In the genomic region with DNA sequence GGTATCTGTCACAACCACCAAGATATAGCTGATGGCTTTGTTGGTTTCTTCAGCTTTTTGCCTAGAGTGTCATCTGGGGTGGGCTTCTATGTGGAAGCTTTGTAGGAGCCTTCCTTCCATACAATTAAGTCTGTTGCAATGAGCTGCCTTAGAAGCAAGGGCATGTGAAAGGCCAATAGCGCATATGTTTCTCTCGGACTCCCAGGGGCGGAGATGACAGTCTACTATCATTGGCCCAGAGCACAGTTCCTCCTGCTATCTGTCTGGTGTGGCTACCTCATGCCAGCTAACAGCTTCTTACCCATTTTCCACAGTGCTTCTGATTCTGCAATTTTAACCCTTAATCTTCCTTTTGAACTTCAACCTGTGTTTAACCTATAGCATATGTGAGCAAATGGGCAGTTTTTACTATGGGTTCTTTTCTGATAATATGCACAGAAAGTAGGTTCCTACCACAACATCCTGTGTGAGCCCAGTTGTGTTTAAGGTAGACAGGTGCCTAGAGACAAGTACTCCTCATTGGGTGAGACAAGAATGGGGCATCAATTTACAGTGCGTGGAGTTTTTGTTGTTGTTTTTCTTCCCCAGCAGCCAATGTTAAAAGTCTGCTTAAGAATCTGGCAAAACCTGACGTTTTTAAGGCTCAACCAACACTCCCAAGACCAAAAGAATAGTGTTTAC, we compare ENCODE assay signal across 19 mouse cellular contexts. TPM values are rescaled to one million over a fixed set of nuclear protein-coding genes. Genes with fewer than 3 reads are reported as not detected.
DNase-seq lines count a peak whose midpoint lies in the region; ATAC-seq and TF ChIP-seq lines count a peak whose summit lies in the region.
"Had no signal": no experiment of that assay in that cellular context is flagged by ENCODE, and none has a peak within 500 bp of the region (broad histone marks: within the 10 kb centered on the region; RNA-seq: fewer than 3 reads in every experiment).

No protein-coding gene starts in this region.

- no peaks in the 10 kb centered on the region for H3K9me3 ChIP-seq in liver, embryonic 15.5 days (replicated peaks)
- H3K9me3 ChIP-seq: forebrain, embryonic 12.5 days; kidney, embryonic 15.5 days; limb, embryonic 12.5 days; lung, embryonic 15.5 days had no signal

- 0 out of 2 replicates have a peak overlapping the region, but pooled peaks have one; percentile 23 for H3K4me2 ChIP-seq in liver, embryonic 15.5 days
- H3K4me2 ChIP-seq: forebrain, embryonic 12.5 days; kidney, embryonic 15.5 days; limb, embryonic 12.5 days; lung, embryonic 15.5 days had no signal

- 63% methylated on average over 5 of the region's 5 CpGs for WGBS in spleen, adult 2 months
- WGBS in liver, embryonic 15.5 days (ENCODE audit: insufficient replicate concordance), result 45% methylated on average over 5 of the region's 5 CpGs

- H3K36me3 ChIP-seq in spleen, adult 2 months (ENCODE audit: control insufficient read depth, insufficient read depth, low read length), result no peaks in the 10 kb centered on the region
- no peaks in the 10 kb centered on the region for H3K36me3 ChIP-seq in liver, embryonic 15.5 days (replicated peaks)
- H3K36me3 ChIP-seq: forebrain, embryonic 12.5 days; kidney, embryonic 15.5 days; limb, embryonic 12.5 days; lung, embryonic 15.5 days had no signal

- H3K4me1 ChIP-seq in spleen, adult 2 months (ENCODE audit: control insufficient read depth, insufficient read depth, insufficient read length), result peaks cover 42% of the 10 kb centered on the region
- H3K4me1 ChIP-seq in liver, embryonic 15.5 days (replicated peaks), result peaks cover 36% of the 10 kb centered on the region
- H3K4me1 ChIP-seq: forebrain, embryonic 12.5 days; megakaryocyte, embryonic 14.5 days had no signal

- intact Hi-C loops in left cerebral cortex, postnatal 10 days (cut with DNase I), result no loop called here

- no peak for DNase-seq in spleen, adult 2 months (ENCODE audit: low read depth in 1 of 2, low spot score in 2 of 2)
- DNase-seq in spleen, adult 12 weeks (ENCODE audit: low spot score), result no peak
- DNase-seq in thymus, postnatal 4 days, result peak; percentile 38
- DNase-seq in left cerebral cortex, postnatal 10 days (ENCODE audit: extremely low spot score in 1 of 2, low spot score in 2 of 2), result no peak
- DNase-seq in layer of hippocampus, postnatal 10 days (ENCODE audit: low spot score in 2 of 2), result no peak
- DNase-seq: adrenal gland, postnatal 36 days; cerebellum, adult 8-10 months; gastrocnemius, postnatal 10 days; right cerebral cortex, postnatal 14 days had no signal

- peak overlapping the region; percentile 25; the same call in 1 of the 2 replicates for H3K27ac ChIP-seq in spleen, adult 2 months (ENCODE audit: insufficient read depth, low read length)
- peak overlapping the region; percentile 67 for H3K27ac ChIP-seq in liver, embryonic 15.5 days (replicated peaks)
- H3K27ac ChIP-seq: forebrain, embryonic 12.5 days; kidney, embryonic 15.5 days; left cerebral cortex, adult 2 months; limb, embryonic 12.5 days; lung, embryonic 15.5 days had no signal

- TF ChIP-seq CTCF in spleen, adult 2 months (IDR thresholded peaks at IDR 0.05; ENCODE audit: extremely low read depth, insufficient read depth, insufficient read length, insufficient replicate concordance), result no peak

- ATAC-seq in erythroid progenitor cell, adult 5-6 weeks (replicated peaks; ENCODE audit: low FRiP score, poor library complexity, severe bottlenecking), result peak; percentile 100
- peak; percentile 89 for ATAC-seq in liver, embryonic 15.5 days (ENCODE audit: insufficient read depth)
- ATAC-seq: midbrain, embryonic 16.5 days; Patski had no signal

- no peak for TF ChIP-seq POLR2A in spleen, adult 2 months (IDR thresholded peaks at IDR 0.05; ENCODE audit: low read depth, low read length)

- no peak overlapping the region for H3K4me3 ChIP-seq in spleen, adult 2 months (ENCODE audit: extremely low read depth, insufficient read depth, insufficient read length)
- H3K4me3 ChIP-seq in liver, embryonic 15.5 days (replicated peaks), result no peak overlapping the region
- H3K4me3 ChIP-seq: forebrain, embryonic 12.5 days; kidney, embryonic 15.5 days; left cerebral cortex, adult 2 months; limb, embryonic 12.5 days; lung, embryonic 15.5 days had no signal

- no peaks in the 10 kb centered on the region for H3K27me3 ChIP-seq in spleen, adult 2 months (ENCODE audit: control insufficient read depth, insufficient read depth, low read length)
- no peaks in the 10 kb centered on the region for H3K27me3 ChIP-seq in liver, embryonic 15.5 days
- H3K27me3 ChIP-seq: forebrain, embryonic 12.5 days; kidney, embryonic 15.5 days; limb, embryonic 12.5 days; lung, embryonic 15.5 days; megakaryocyte, embryonic 14.5 days; Patski had no signal

- H3K9ac ChIP-seq in liver, embryonic 15.5 days, result no peak overlapping the region
- H3K9ac ChIP-seq: forebrain, embryonic 12.5 days; kidney, embryonic 15.5 days; limb, embryonic 12.5 days; lung, embryonic 15.5 days had no signal

RNA-seq across cellular contexts. Expression of a gene that starts 24.0 kb away (rescaled TPM):
- polyA plus RNA-seq in spleen, adult 2 months (2012; rRNA removed), result 65.5 and 191 TPM in 2 replicates
- 92.2 and 130 TPM in 2 replicates for total RNA-seq in erythroid progenitor cell, adult 5-6 weeks (2015; ENCODE audit: low replicate concordance)
- 189 and 221 TPM in 2 replicates for total RNA-seq in erythroid progenitor cell, adult 5-6 weeks (2017; ENCODE audit: low replicate concordance)
- 53.5 and 59.8 TPM in 2 replicates for polyA plus RNA-seq in liver, embryonic 15.5 days (2015; fragmentation: Nextera tagmentation; extraction: Ambion mirVana)
- total RNA-seq in left cerebral cortex, postnatal 10 days (2021), result 100 to 1,000 TPM in 1 of 2 experiments, 10 to 100 TPM in 1; 95.9 to 106 TPM
- total RNA-seq in layer of hippocampus, postnatal 10 days (2021), result 100 to 1,000 TPM in 1 of 2 experiments, 10 to 100 TPM in 1; 91.6 to 119 TPM

RNA-seq across cellular contexts. Expression of a gene that starts 24.5 kb away (rescaled TPM):
- polyA plus RNA-seq in spleen, adult 2 months (2012; rRNA removed), result 10.7 and 11.4 TPM in 2 replicates
- 96.9 and 113 TPM in 2 replicates for total RNA-seq in erythroid progenitor cell, adult 5-6 weeks (2015; ENCODE audit: low replicate concordance)
- 66.6 and 109 TPM in 2 replicates for total RNA-seq in erythroid progenitor cell, adult 5-6 weeks (2017; ENCODE audit: low replicate concordance)
- 42.5 and 42.9 TPM in 2 replicates for polyA plus RNA-seq in liver, embryonic 15.5 days (2015; fragmentation: Nextera tagmentation; extraction: Ambion mirVana)
- 10 to 100 TPM; 33.7 to 37.9 TPM for total RNA-seq in left cerebral cortex, postnatal 10 days (2021)
- total RNA-seq in layer of hippocampus, postnatal 10 days (2021), result 10 to 100 TPM; 39.8 to 40.2 TPM
